Mouse (Mus musculus): ENCODE data around the gene Gm11634.

- no peak for TF ChIP-seq MYC (IDR thresholded peaks at IDR 0.05; ENCODE audit: low read depth, low read length)
- TF ChIP-seq POLR2A (IDR thresholded peaks at IDR 0.05; ENCODE audit: low read depth, low read length): no peak
- no peak for TF ChIP-seq BHLHE40 (IDR thresholded peaks at IDR 0.05; ENCODE audit: low read depth, low read length)
- TF ChIP-seq CTCF (conservative IDR thresholded peaks at IDR 0.05 in 1 of 2, IDR thresholded peaks at IDR 0.05 in 1 of 2; ENCODE audit: low read depth in 2 of 2, low read length in 2 of 2): no peak
- TF ChIP-seq RAD21 (IDR thresholded peaks at IDR 0.05; ENCODE audit: low read depth, low read length): no peak
- TF ChIP-seq MAX (IDR thresholded peaks at IDR 0.05; ENCODE audit: low read length): no peak
- TF ChIP-seq EP300 (IDR thresholded peaks at IDR 0.05; ENCODE audit: low read length): no peak
- no peak for TF ChIP-seq MAFK (IDR thresholded peaks at IDR 0.05; ENCODE audit: insufficient replicate concordance, low read length)
- no peak for TF ChIP-seq SIN3A (IDR thresholded peaks at IDR 0.05; ENCODE audit: low read length)
- no peak for TF ChIP-seq USF1 (IDR thresholded peaks at IDR 0.05; ENCODE audit: low read depth, low read length)
- no peak for TF ChIP-seq CHD1 (IDR thresholded peaks at IDR 0.05; ENCODE audit: low read depth, low read length)
- TF ChIP-seq UBTF (IDR thresholded peaks at IDR 0.05; ENCODE audit: low read depth, low read length): no peak
These were observed 14.5 kb upstream of the Gm11634 start for GRCm38 (mm10) chr11:101613596-101613995.
